Mouse (Mus musculus) forebrain, embryonic 10.5 days (tissue): ENCODE measurements around the gene Ovca2. TPM values are rescaled to one million over a fixed set of nuclear protein-coding genes. Genes with fewer than 3 reads are reported as not detected.
"Not testable (repeated sequence)": the region's sequence is repeated elsewhere in the genome, so short reads cannot be mapped to it uniquely, and the experiment has no call there.

Source experiments
- DNase-seq: peaks from one replicate; pipeline ENCODE4 v3.0.0-alpha.2; 2017; ENCODE audit warnings: low spot score; ENCODE audit errors: extremely low spot score
- H3K27ac ChIP-seq: fragments of 300-500 bp; sonication (generic); 2 replicates; pipeline ENCODE4 v1.5.1; 2016; ENCODE audit warnings: mild to moderate bottlenecking
- H3K27me3 ChIP-seq: fragments of 300-500 bp; sonication (generic); 2 replicates; pipeline ENCODE4 v1.6.1; 2016; ENCODE audit warnings: mild to moderate bottlenecking; ENCODE audit not compliant: poor library complexity, severe bottlenecking
- H3K36me3 ChIP-seq: fragments of 300-500 bp; sonication (generic); replicated peaks from 2 replicates; pipeline ENCODE4 v1.6.1; 2016; ENCODE audit warnings: mild to moderate bottlenecking, moderate library complexity
- H3K4me1 ChIP-seq: fragments of 300-500 bp; sonication (generic); 2 replicates; pipeline ENCODE4 v1.6.1; 2016
- H3K4me3 ChIP-seq: fragments of 300-500 bp; sonication (generic); 2 replicates; pipeline ENCODE4 v1.5.1; 2016; ENCODE audit warnings: mild to moderate bottlenecking, moderate library complexity
- H3K9me3 ChIP-seq: fragments of 300-500 bp; sonication (generic); 2 replicates; pipeline ENCODE4 v1.6.1; 2016; ENCODE audit warnings: mild to moderate bottlenecking, moderate library complexity
- WGBS: fragments of 180-500 bp; shearing (Covaris S2); methylation state at CpG from one replicate; pipeline ENCODE4 v1.1.7; 2016; 5-methylcytosine and 5-hydroxymethylcytosine counted together
- polyA plus RNA-seq: library from polyadenylated mRNA; unstranded; fragments of >200 nt; fragmentation: Nextera tagmentation; extraction: Ambion mirVana; gene quantifications from 2 replicates; pipeline ENCODE4 v1.2.1, GENCODE M21; 2016

Ovca2 gene
- polyA plus RNA-seq, 1 experiment from 2014 or later = 33.6 TPM

DNA sequence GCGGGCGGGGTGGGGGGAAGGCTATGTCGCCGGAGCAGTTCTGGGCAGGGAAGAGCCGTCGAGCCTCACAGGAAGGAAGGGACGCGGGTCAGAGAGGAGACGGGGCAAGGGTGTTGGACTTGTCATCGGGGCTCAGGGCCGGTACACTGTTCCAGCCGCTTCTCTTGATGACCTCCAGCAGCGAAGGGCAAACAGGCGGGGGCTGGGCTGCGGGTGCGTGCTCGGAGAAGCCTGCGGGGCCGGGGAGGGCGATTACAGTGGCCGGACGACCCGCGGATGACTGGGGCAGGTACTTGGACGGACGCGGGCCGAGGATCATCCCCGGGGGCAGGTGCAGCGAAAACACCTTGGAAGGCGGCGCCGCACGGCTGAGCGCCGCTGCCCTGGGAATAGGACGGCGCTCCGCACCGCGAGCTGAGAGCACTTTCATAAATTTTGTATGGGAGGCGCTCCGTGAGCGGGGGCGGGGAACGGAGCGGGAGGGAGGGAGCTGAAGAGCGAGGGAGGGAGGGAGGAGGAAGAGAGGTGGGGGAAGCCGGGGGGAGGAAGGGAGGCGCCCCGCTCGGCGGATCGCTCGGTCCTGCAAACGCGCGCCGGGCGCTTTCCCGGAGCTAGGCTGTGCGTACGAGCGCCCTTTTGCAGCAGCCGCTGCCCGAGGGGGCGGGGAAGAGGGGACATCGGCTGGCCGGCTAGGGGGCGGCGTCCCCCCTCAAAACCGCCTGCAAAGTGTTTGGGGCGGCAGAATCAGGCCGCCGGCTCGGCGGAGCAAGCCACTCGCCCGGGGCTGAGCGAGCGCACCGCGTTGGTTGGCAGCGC lies 14.8 kb upstream of the Ovca2 start, which contains the start of gene Rtn4rl1:
TSS of gene Rtn4rl1 (plus strand) at position 528 of the 816 bp plus-strand sequence.
- Histone ChIP-seq H3K27me3 (peaks cover 78% of the 10 kb centered on the region), H3K4me3 (peak within 1 kb of the TSS; percentile 58), H3K36me3 (no peaks in the 10 kb centered on the region), H3K4me1 (peaks cover 85% of the 10 kb centered on the region), H3K9me3 (no peaks in the 10 kb centered on the region), H3K27ac (peak within 1 kb of the TSS; percentile 70; the same call in 1 of the 2 replicates)
- under 1% methylated on average over 84 of the region's 84 CpGs for WGBS
- peak; percentile 45 for DNase-seq

DNA sequence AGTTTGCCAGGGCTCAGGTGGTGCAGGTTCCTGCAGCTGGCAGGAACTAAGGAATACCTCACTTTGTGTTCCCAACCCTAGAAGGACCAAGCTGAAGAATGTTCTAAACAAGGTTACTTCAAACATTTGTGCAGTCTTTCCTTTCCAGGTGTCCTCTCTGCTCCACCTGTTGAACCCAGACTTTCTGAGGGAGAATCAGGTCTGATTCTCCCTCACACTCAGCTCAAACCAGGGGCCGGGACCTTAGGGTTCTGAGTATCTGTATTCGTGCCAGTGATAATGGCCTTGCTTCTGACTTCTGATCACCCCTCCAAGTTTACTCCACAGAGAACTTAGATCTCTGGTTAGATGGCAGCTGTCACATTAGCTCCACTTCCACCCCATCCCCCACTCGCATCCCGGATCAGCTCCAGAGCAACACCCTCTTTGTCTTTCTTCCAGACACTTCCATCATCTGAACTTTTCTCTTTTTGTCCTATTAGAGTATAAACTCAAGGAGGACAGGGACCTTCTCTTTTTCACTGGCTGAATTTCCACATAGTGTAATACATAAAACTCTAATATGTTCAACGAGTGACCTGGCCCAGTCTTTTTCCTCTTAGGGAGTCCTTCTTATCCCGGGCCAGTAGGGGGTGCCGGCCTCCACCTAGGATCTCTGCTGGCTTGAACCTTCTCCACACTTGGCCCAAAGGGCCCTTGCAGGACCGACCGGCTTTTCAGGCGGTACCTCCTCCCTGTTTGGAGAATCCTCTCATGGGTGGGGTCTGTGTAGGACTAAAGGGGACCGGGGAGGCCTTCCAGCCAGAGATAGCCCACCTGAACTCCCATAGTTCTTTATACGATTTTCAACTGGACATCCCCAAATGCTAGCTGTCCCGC lies 13.9 kb upstream of the Ovca2 start:
- no peaks in the 10 kb centered on the region for H3K9me3 ChIP-seq
- DNase-seq = peak; percentile 77
- WGBS = 22% methylated on average over 13 of the region's 13 CpGs
- H3K36me3 ChIP-seq = no peaks in the 10 kb centered on the region
- no peak overlapping the region for H3K27ac ChIP-seq
- H3K4me1 ChIP-seq = peaks cover 80% of the 10 kb centered on the region
- H3K27me3 ChIP-seq = peaks cover 69% of the 10 kb centered on the region
- peak overlapping the region; percentile 58 for H3K4me3 ChIP-seq

DNA sequence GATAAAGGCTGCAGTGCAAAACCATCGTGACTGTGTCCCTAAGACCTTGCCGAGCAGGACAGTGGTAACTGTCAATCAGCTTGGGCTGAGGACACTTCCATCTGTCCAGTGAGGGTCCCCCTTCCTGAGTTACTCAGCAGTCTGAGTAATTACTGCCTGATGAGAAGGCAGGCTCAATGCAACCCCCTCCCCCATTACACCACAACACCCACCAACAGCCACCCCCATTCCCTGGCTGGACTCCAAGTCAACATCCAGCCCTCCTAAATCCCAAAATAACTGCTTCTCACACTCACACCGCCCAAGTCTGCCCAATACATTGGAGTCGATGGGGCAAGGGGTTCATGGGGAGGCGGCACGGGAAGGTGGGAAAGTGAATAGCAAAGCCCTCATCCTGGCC lies 13.2 kb upstream of the Ovca2 start:
- Histone ChIP-seq H3K27me3 (peaks cover 62% of the 10 kb centered on the region), H3K36me3 (no peaks in the 10 kb centered on the region), H3K9me3 (no peaks in the 10 kb centered on the region), H3K4me1 (peaks cover 75% of the 10 kb centered on the region), H3K27ac (no peak overlapping the region), H3K4me3 (no peak overlapping the region)
- WGBS = 58% methylated on average over 6 of the region's 6 CpGs
- no peak for DNase-seq

DNA sequence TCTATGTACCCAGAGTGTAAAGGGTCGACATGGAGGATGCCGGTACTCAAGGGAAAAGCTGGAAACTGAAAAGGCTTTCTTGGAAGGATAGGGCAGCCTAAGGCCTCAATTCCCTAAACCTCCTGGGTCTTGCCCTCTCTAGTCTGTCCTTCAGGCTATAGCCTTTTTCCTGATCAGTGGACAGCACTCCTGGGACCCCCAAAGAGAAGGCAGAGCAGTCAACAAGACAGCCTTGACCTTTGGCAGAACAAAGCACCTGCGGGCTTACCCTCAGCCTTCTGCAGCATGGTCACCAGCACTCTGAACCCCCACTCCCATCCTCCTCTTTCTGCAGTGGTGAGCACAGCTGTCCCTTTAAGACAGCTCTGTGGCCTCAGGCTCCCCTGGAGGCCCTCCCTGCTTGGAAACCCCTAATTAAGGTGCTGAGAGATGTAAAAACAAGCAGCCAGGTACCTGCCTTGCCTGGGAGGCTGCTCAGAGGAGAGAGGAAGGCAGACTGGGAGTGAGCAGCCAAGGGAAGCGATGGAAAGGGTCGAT lies 12.3 kb upstream of the Ovca2 start, which contains the start of gene Dph1:
TSS of gene Dph1 (minus strand) at position 337 of the 537 bp plus-strand sequence.
- Histone ChIP-seq H3K27ac (peak within 1 kb of the TSS; percentile 66), H3K36me3 (peaks cover under 1% of the 10 kb centered on the region; the same call in 1 of the 2 replicates), H3K9me3 (no peaks in the 10 kb centered on the region), H3K27me3 (peaks cover 53% of the 10 kb centered on the region), H3K4me3 (peak within 1 kb of the TSS; percentile 92), H3K4me1 (peaks cover 67% of the 10 kb centered on the region)
- no peak for DNase-seq
- 38% methylated on average over 5 of the region's 5 CpGs for WGBS

DNA sequence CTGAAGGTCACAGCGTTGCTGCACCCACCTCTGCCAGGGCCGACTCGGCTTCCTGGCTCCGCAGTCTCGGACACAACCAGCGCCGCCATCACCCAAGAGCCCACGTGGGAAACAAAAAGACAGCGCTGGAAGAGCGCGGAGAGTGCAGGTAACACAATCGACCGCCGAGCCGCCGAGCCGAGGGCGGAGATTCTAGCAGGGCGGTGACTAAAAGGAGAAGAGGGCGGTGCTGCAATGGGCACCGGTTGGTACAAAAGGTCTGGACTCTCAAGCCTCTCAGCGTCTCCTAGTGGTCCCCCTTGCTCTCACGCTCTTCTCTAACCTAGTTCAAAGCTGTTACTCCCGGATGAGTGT lies 11.7 kb upstream of the Ovca2 start:
- H3K27ac ChIP-seq = peak overlapping the region; percentile 66
- peak; percentile 86 for DNase-seq
- peaks cover 47% of the 10 kb centered on the region for H3K27me3 ChIP-seq
- peaks cover 61% of the 10 kb centered on the region for H3K4me1 ChIP-seq
- no peaks in the 10 kb centered on the region for H3K9me3 ChIP-seq
- peaks cover 5% of the 10 kb centered on the region; the same call in 1 of the 2 replicates for H3K36me3 ChIP-seq
- peak overlapping the region; percentile 92 for H3K4me3 ChIP-seq
- WGBS = under 1% methylated on average over 24 of the region's 24 CpGs

DNA sequence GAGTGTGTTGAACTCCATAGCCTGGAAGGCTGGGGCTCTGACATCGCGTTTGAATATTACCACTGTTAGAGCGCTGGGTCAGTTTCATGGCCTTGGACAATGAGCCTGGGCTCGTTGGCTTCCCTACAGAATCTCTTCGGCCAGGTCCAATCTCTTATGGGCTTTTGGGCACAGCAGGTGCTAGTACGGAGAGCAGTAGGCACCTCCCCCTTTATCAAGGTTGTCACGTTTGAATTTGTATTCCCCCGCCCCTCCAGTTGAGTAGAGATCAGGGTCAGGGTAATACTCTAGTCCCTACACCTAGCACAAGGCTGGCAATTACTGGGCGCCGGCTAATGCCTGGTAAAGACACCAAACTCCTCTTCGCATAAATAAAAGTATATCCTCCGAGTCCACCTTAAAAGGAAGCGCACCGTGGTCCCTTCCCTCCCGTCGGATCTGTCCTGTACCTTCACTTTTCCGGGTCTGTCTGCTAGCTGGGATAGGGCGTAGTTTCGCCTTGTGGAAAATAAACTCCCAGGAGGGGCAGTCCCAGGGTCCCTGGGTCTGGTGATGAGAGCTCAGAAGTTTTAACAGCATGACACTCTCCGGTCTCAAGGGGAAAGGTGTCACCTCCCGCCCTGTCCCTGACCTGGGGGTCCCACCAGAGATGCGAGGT lies 11.2 kb upstream of the Ovca2 start:
- no peak for DNase-seq
- Histone ChIP-seq H3K27me3 (peaks cover 42% of the 10 kb centered on the region), H3K27ac (peak overlapping the region; percentile 66), H3K4me1 (peaks cover 55% of the 10 kb centered on the region), H3K9me3 (no peaks in the 10 kb centered on the region), H3K4me3 (peak overlapping the region; percentile 92), H3K36me3 (peaks cover 10% of the 10 kb centered on the region)
- WGBS = under 1% methylated on average over 22 of the region's 22 CpGs

DNA sequence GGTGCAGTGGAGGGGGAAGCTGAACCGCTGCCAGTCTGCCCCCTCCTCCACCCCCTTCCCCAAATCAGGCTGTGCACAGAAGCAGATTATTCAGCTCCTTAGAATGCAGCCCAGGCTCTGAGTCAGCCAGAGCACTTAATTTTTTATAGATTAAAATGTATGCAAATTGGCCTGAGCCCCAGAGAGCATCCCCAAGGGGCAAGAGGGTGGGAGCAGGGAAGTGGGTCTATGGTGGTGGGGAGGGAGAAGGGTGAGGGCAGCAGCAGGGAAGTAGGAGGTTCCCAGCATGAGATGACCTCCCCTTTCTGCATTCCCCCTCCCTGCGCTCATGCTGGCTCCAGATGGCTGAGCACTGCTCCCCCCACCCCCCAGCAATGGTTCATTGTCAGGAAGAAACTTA lies 6.4 kb upstream of the Ovca2 start:
- Histone ChIP-seq H3K9me3 (no peaks in the 10 kb centered on the region), H3K27me3 (no peaks in the 10 kb centered on the region), H3K4me3 (no peak overlapping the region), H3K27ac (no peak overlapping the region), H3K36me3 (peaks cover 59% of the 10 kb centered on the region), H3K4me1 (peaks cover 16% of the 10 kb centered on the region)
- DNase-seq = no peak
- WGBS = 71% methylated on average over 2 of the region's 2 CpGs

DNA sequence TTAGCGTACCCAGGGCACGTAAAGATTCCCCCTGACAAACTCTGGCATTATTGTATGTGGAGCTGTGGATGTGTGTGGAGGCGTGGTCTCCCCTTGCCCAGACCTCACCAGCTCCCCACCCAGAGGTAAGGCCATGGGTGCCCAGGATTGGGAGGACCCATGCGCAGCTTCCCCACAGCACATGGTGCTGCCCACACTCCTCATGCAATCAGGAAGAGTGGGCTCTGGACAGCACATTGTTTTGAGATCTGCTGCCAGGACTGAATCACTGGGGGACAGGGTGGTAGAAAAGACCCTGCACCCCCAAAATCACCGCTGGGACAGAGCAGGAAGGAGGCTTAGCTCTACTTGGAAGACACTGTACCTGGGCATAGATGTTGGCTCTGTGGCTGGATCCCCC lies 5.9 kb upstream of the Ovca2 start:
- no peak for DNase-seq
- Histone ChIP-seq H3K9me3 (no peaks in the 10 kb centered on the region), H3K27me3 (no peaks in the 10 kb centered on the region), H3K36me3 (peaks cover 60% of the 10 kb centered on the region), H3K4me1 (peaks cover 14% of the 10 kb centered on the region), H3K27ac (no peak overlapping the region), H3K4me3 (no peak overlapping the region)
- 90% methylated on average over 5 of the region's 5 CpGs for WGBS

DNA sequence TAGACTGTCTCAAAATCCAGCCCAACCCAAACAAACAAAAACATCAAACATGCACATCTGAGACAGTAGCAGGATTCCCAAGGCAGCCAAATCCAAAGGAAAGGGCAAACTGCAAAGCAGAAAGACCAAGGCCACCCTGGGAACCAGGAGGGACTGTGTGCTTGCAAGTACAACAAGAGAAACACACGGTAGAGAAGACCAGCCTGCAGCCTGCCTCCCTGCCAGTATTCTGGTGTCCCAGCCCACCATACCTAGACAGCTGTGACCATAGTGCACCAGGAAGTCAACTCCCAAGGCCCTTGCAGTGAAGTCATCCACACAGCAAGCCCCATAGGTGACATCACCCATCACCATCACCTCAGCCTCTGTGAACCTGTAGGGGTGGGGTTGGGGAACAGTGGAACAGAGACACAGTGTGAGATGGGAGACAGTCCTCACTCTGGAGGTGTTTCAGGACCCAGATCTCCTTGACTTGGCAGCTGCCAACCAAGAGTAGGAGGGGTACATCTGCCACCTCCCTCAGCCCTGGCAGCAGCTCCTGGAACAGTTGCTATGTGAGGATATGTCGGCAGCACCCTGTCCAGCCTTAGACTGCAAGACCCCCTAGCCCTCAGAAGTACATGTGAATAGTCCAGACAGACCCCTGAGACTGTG lies 5.4 kb upstream of the Ovca2 start:
- 76% methylated on average over 2 of the region's 2 CpGs for WGBS
- H3K4me3 ChIP-seq = no peak overlapping the region
- H3K9me3 ChIP-seq = no peaks in the 10 kb centered on the region
- no peak overlapping the region for H3K27ac ChIP-seq
- no peak for DNase-seq
- H3K4me1 ChIP-seq = peaks cover 14% of the 10 kb centered on the region
- peaks cover 60% of the 10 kb centered on the region for H3K36me3 ChIP-seq
- no peaks in the 10 kb centered on the region for H3K27me3 ChIP-seq

DNA sequence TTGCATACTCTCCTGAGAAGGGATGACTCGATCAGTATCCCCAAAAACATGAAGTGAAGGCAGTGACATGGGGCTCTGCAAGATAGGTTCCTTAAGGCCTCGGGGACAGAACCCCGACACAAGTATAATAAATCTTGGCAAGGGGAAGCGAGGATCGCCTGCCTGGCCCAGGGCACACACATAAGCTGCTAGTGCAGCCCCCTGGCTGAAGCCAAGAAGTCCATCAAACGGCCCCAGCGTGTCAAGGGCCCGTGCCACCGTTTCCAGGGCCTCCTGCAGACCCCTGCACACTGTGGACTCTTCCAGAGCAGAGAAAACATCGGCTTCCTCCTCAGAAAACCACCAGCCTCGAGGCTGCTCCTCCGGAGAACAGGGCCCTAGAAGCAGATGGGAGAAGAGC lies 624 bp downstream of the Ovca2 start:
- H3K4me1 ChIP-seq = peaks cover 35% of the 10 kb centered on the region
- no peaks in the 10 kb centered on the region for H3K9me3 ChIP-seq
- 54% methylated on average over 12 of the region's 12 CpGs for WGBS
- peaks cover 28% of the 10 kb centered on the region for H3K27me3 ChIP-seq
- DNase-seq = no peak
- H3K4me3 ChIP-seq = peak overlapping the region; percentile 72
- H3K36me3 ChIP-seq = peaks cover 53% of the 10 kb centered on the region
- peak overlapping the region; percentile 89 for H3K27ac ChIP-seq

DNA sequence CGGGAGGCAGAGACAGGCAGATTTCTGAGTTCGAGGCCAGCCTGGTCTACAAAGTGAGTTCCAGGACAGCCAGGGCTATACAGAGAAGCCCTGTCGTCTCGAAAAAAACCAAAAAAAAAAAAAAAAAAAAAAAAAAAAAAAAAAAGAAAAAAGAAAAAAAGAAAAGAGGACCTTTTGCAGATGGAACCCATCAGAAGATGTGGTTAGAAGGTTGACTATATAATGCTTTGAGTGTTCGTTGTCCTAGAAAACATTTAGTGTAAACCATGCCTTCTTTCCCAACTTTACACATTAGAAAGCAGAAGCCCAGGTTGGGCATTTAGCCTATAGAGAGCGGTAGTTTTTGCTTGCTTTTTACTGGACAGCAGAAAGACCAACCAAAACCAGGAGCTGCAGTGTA lies 4.1 kb downstream of the Ovca2 start:
- Histone ChIP-seq H3K27me3 (peaks cover 62% of the 10 kb centered on the region), H3K4me1 (peaks cover 66% of the 10 kb centered on the region), H3K36me3 (peaks cover 22% of the 10 kb centered on the region)
- not testable (repeated sequence) for DNase-seq, H3K4me3 ChIP-seq, H3K9me3 ChIP-seq, H3K27ac ChIP-seq
- 78% methylated on average over 6 of the region's 6 CpGs for WGBS

DNA sequence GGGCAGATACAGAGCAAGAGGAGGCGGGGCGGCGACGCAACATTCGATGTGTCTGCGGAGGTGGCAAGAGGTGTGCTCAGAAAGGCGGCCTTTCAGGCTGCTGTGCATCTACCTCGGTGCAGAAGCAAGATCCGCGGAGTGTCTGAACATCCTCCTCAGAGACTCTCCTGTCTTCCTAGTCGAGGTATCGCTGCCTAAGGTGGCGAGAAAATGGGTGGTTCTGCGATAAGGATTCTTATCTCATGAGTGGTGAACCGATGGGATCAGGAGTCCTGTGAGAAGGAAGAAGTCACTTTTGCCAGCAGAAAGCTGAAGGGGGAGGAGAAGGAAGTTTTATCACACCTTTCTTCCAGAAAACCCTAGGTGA lies 4.9 kb downstream of the Ovca2 start:
- DNase-seq = no peak
- no peaks in the 10 kb centered on the region for H3K9me3 ChIP-seq
- peaks cover 66% of the 10 kb centered on the region for H3K4me1 ChIP-seq
- WGBS = 4% methylated on average over 15 of the region's 15 CpGs
- peak overlapping the region; percentile 76 for H3K27ac ChIP-seq
- H3K36me3 ChIP-seq = peaks cover 22% of the 10 kb centered on the region
- H3K27me3 ChIP-seq = peaks cover 70% of the 10 kb centered on the region
- peak overlapping the region; percentile 72 for H3K4me3 ChIP-seq
